Mouse (Mus musculus) testis, adult 2 months (tissue): ENCODE measurements around the gene Gga3. TPM values are rescaled to one million over a fixed set of nuclear protein-coding genes. Genes with fewer than 3 reads are reported as not detected.

Experiments used
- H3K27ac ChIP-seq: fragments of 200-500 bp; 2 replicates; pipeline ENCODE4 v1.5.1; 2012; ENCODE audit warnings: low read depth, low read length; ENCODE audit not compliant: control insufficient read depth, insufficient read depth
- H3K27me3 ChIP-seq: fragments of 200-500 bp; 2 replicates; pipeline ENCODE4 v1.6.1; 2012; ENCODE audit warnings: mild to moderate bottlenecking, low read length, moderate library complexity; ENCODE audit not compliant: control insufficient read depth, insufficient read depth
- H3K36me3 ChIP-seq: fragments of 200-500 bp; 2 replicates; pipeline ENCODE4 v1.6.1; 2012; ENCODE audit warnings: mild to moderate bottlenecking, low read length; ENCODE audit not compliant: control insufficient read depth, insufficient read depth
- H3K4me1 ChIP-seq: fragments of 200-500 bp; 2 replicates; pipeline ENCODE4 v1.6.1; 2012; ENCODE audit warnings: low read length; ENCODE audit not compliant: control insufficient read depth, insufficient read depth
- H3K4me3 ChIP-seq: fragments of 200-500 bp; 2 replicates; pipeline ENCODE4 v1.5.1; 2012; ENCODE audit warnings: low read depth, mild to moderate bottlenecking, low read length, moderate library complexity, mixed read lengths; ENCODE audit not compliant: control insufficient read depth
- CTCF ChIP-seq: fragments of 200-500 bp; IDR thresholded peaks from 2 replicates; pipeline ENCODE4 v1.5.1; 2012; ENCODE audit warnings: low read depth, mild to moderate bottlenecking, inconsistent platforms, low read length, moderate library complexity; ENCODE audit not compliant: control insufficient read depth, insufficient read depth, insufficient replicate concordance
- POLR2A ChIP-seq: fragments of 200-500 bp; IDR thresholded peaks from 2 replicates; pipeline ENCODE4 v1.6.1; 2012; ENCODE audit warnings: low read depth, mild to moderate bottlenecking, inconsistent platforms, low read length, moderate library complexity; ENCODE audit not compliant: control insufficient read depth
- polyA plus RNA-seq: library from polyadenylated mRNA; depleted of rRNA; stranded (reverse); fragments of >200 nt; gene quantifications from 2 replicates; pipeline ENCODE4 v1.2.3, GENCODE M21; 2012

Gene Gga3
- polyA plus RNA-seq, 1 experiment = 19.8 TPM

- TF ChIP-seq POLR2A (no peak), CTCF (no peak)
- Histone ChIP-seq H3K4me1 (no peaks in the 10 kb centered on the region), H3K36me3 (no peaks in the 10 kb centered on the region), H3K27ac (no peak overlapping the region), H3K4me3 (no peak overlapping the region), H3K27me3 (no peaks in the 10 kb centered on the region)
Measured at GRCm38 (mm10) chr11:115555717-115556116, 48.1 kb downstream of the Gga3 start.

GRCm38 (mm10) chr11:115552783-115553182 is 51.1 kb downstream of the Gga3 start:
- Histone ChIP-seq H3K4me1 (no peaks in the 10 kb centered on the region), H3K4me3 (no peak overlapping the region), H3K27ac (no peak overlapping the region), H3K27me3 (no peaks in the 10 kb centered on the region), H3K36me3 (no peaks in the 10 kb centered on the region)
- no peak for TF ChIP-seq POLR2A
- TF ChIP-seq CTCF = no peak

GRCm38 (mm10) chr11:115543571-115543970 is 60.3 kb downstream of the Gga3 start:
- Histone ChIP-seq H3K4me1 (peaks cover 4% of the 10 kb centered on the region), H3K27ac (no peak overlapping the region), H3K36me3 (no peaks in the 10 kb centered on the region), H3K4me3 (no peak overlapping the region), H3K27me3 (no peaks in the 10 kb centered on the region)
- TF ChIP-seq CTCF = no peak
- no peak for TF ChIP-seq POLR2A

GRCm38 (mm10) chr11:115538045-115538444 is 65.8 kb downstream of the Gga3 start:
- Histone ChIP-seq H3K27me3 (no peaks in the 10 kb centered on the region), H3K4me1 (peaks cover 8% of the 10 kb centered on the region; the same call in 1 of the 2 replicates), H3K36me3 (no peaks in the 10 kb centered on the region; the same call in 1 of the 2 replicates), H3K4me3 (no peak overlapping the region), H3K27ac (no peak overlapping the region)
- TF ChIP-seq CTCF (no peak), POLR2A (no peak)

- no peak for TF ChIP-seq CTCF
- no peak for TF ChIP-seq POLR2A
- Histone ChIP-seq H3K27ac (peak overlapping the region; percentile 89), H3K4me1 (peaks cover 8% of the 10 kb centered on the region; the same call in 1 of the 2 replicates), H3K36me3 (no peaks in the 10 kb centered on the region; the same call in 1 of the 2 replicates), H3K27me3 (no peaks in the 10 kb centered on the region), H3K4me3 (peak overlapping the region; percentile 94)
Measured at GRCm38 (mm10) chr11:115536856-115537568, 66.8 kb downstream of the Gga3 start.

- Histone ChIP-seq H3K27ac (peak within 1 kb of the TSS; percentile 98), H3K36me3 (no peaks in the 10 kb centered on the region; the same call in 1 of the 2 replicates), H3K4me1 (peaks cover 8% of the 10 kb centered on the region; the same call in 1 of the 2 replicates), H3K4me3 (peak within 1 kb of the TSS; percentile 94), H3K27me3 (no peaks in the 10 kb centered on the region)
- TF ChIP-seq POLR2A (peak; percentile 78), CTCF (no peak)
Measured at GRCm38 (mm10) chr11:115536038-115536681, 67.7 kb downstream of the Gga3 start, which contains the start of gene Sumo2. Gene Sumo2, minus strand, starts transcription at chr11:115536276.

- TF ChIP-seq CTCF = no peak
- no peak; the same call in 1 of the 2 replicates for TF ChIP-seq POLR2A
- Histone ChIP-seq H3K36me3 (no peaks in the 10 kb centered on the region; the same call in 1 of the 2 replicates), H3K4me1 (peaks cover 8% of the 10 kb centered on the region; the same call in 1 of the 2 replicates), H3K27me3 (no peaks in the 10 kb centered on the region), H3K4me3 (peak overlapping the region; percentile 94), H3K27ac (peak overlapping the region; percentile 98)
Measured at GRCm38 (mm10) chr11:115535401-115536037, 68.3 kb downstream of the Gga3 start.
